Mouse (Mus musculus) gastrocnemius, postnatal 25 days (tissue): ENCODE data around the gene Phospho2. TPM values are rescaled to one million over a fixed set of nuclear protein-coding genes. Genes with fewer than 3 reads are reported as not detected.
A peak's percentile ranks its signal among the peaks of the same experiment; 100 is the strongest.

ENCODE experiments used
- DNase-seq: peaks from one replicate; pipeline ENCODE4 v3.0.0; 2022
- total RNA-seq, 2 experiments: library from RNA; stranded (reverse); gene quantifications; 1 replicate in 1 of 2; 2 replicates in 1 of 2; pipeline ENCODE4 v1.2.3; 2021

Gene Phospho2
- total RNA-seq, 2 experiments from 2014 or later: 15.1 to 17.3 TPM

- peak; percentile 25 for DNase-seq
Observed at GRCm38 (mm10) chr2:69823129-69823677, 33.8 kb downstream of the Phospho2 start.

- no peak for DNase-seq
Observed at GRCm38 (mm10) chr2:69825898-69826297, 36.5 kb downstream of the Phospho2 start.

- DNase-seq: no peak
Observed at GRCm38 (mm10) chr2:69826380-69826779, 37.0 kb downstream of the Phospho2 start.

GRCm38 (mm10) chr2:69828031-69828430 is 38.6 kb downstream of the Phospho2 start:
- no peak for DNase-seq

- DNase-seq: no peak
Observed at GRCm38 (mm10) chr2:69829680-69830079, 40.3 kb downstream of the Phospho2 start.

- DNase-seq: no peak
Observed at GRCm38 (mm10) chr2:69830116-69830515, 40.7 kb downstream of the Phospho2 start.

- DNase-seq: no peak
Observed at GRCm38 (mm10) chr2:69837244-69837967, 48.0 kb downstream of the Phospho2 start.

GRCm38 (mm10) chr2:69837996-69838395 is 48.6 kb downstream of the Phospho2 start:
- DNase-seq: no peak

- DNase-seq: no peak
Observed at GRCm38 (mm10) chr2:69838707-69839106, 49.3 kb downstream of the Phospho2 start.

- no peak for DNase-seq
Observed at GRCm38 (mm10) chr2:69840261-69840660, 50.8 kb downstream of the Phospho2 start.

- DNase-seq: no peak
Observed at GRCm38 (mm10) chr2:69849215-69849614, 59.8 kb downstream of the Phospho2 start.

Other genes with a start within 250 kb of the Phospho2 start
- gene Lrp2, start 203.6 kb upstream of the Phospho2 start, total RNA-seq: not detected
- gene Bbs5, start 142.5 kb upstream of the Phospho2 start, total RNA-seq: 1 to 10 TPM; 3.2 to 3.8 TPM
- gene Klhl41, start 119.5 kb upstream of the Phospho2 start, total RNA-seq: 100 to 1,000 TPM; 488 to 676 TPM
- 10 to 100 TPM; 14.5 to 15.9 TPM for gene Fastkd1, start 76.1 kb upstream of the Phospho2 start, total RNA-seq
- gene Ppig, start 67.1 kb upstream of the Phospho2 start, total RNA-seq: 10 to 100 TPM; 24.8 to 30.7 TPM
- under 1 TPM; 0.43 TPM for gene Ccdc173, start within 50 bp of the Phospho2 start, total RNA-seq
- gene Klhl23, start 32.3 kb downstream of the Phospho2 start, total RNA-seq: 10 to 100 TPM; 14.1 to 19.0 TPM
- 10 to 100 TPM; 53.6 to 57.2 TPM for gene Ssb, start 71.9 kb downstream of the Phospho2 start, total RNA-seq
- 10 to 100 TPM; 16.1 to 17.4 TPM for gene Mettl5, start 96.0 kb downstream of the Phospho2 start, total RNA-seq
- 100 to 1,000 TPM; 151 to 165 TPM for gene Ubr3, start 107.6 kb downstream of the Phospho2 start, total RNA-seq
- not detected for gene Myo3b, start 249.5 kb downstream of the Phospho2 start, total RNA-seq